Mouse (Mus musculus): ENCODE data around the gene Naa38.

DNA sequence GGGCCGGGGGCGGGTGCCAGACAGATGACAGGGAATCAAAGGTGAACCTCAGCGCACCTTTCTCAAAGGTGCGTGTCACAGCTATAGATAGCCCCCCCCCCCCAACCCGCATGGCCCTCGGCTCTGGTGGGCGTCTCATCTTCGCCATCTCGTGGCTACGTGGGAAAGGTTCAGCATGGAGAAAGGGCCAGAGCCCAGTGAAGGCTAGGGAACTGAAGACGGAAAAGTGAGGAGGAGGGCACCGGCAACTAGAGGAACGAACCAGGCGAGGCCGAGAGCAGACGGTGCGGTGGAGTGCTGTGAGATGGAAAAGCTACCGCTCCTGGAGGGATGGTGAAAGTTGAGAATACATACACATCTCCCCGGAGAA is 24.1 kb downstream of the Naa38 start:
- TF ChIP-seq POLR2A (IDR thresholded peaks at IDR 0.05; ENCODE audit: borderline replicate concordance, low read depth, low read length) = no peak
- TF ChIP-seq CTCF (IDR thresholded peaks at IDR 0.05; ENCODE audit: low read depth, low read length) = no peak
